Mouse (Mus musculus): ENCODE data around the gene Gyg.
"Not testable (repeated sequence)": the region's sequence is repeated elsewhere in the genome, so short reads cannot be mapped to it uniquely, and the experiment has no call there.

The Gyg gene

DNA sequence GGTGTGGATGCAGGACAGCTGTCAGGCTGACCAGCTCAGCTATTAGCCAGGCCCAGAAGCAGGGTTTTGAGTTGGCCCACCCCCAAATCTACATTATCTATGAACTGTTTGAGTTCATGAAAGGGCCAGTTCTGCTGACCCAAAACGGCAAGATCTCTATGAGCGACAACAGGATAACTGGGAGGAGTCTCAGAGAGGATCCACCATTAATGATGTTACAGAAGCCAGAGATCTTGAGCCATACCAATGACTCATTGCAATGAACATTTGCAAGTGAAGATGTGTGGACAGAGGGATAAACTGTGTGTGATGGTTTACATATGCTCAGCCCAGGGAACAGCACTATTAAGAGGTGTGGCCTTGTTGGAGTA lies 23.8 kb downstream of the Gyg start:
- DNase-seq (ENCODE audit: low spot score in 2 of 2) = no peak

- DNase-seq (ENCODE audit: low spot score in 2 of 2) = no peak
Measured at GRCm38 (mm10) chr3:20130456-20131349, 24.4 kb downstream of the Gyg start.

GRCm38 (mm10) chr3:20129491-20129890 lies 25.6 kb downstream of the Gyg start:
- no peak for DNase-seq (ENCODE audit: low spot score in 2 of 2)

GRCm38 (mm10) chr3:20127047-20127595 lies 28.0 kb downstream of the Gyg start:
- no peak for DNase-seq (ENCODE audit: low spot score in 2 of 2)

- no peak for DNase-seq (ENCODE audit: low spot score in 2 of 2)
Measured at GRCm38 (mm10) chr3:20125604-20126003, 29.5 kb downstream of the Gyg start.

GRCm38 (mm10) chr3:20121582-20121981 lies 33.5 kb downstream of the Gyg start:
- not testable (repeated sequence) for DNase-seq (ENCODE audit: low spot score in 2 of 2)

GRCm38 (mm10) chr3:20119686-20120244 lies 35.4 kb downstream of the Gyg start:
- no peak for DNase-seq (ENCODE audit: low spot score in 2 of 2)

- DNase-seq (ENCODE audit: low spot score in 2 of 2) = no peak
Measured at GRCm38 (mm10) chr3:20119044-20119591, 36.0 kb downstream of the Gyg start.

DNA sequence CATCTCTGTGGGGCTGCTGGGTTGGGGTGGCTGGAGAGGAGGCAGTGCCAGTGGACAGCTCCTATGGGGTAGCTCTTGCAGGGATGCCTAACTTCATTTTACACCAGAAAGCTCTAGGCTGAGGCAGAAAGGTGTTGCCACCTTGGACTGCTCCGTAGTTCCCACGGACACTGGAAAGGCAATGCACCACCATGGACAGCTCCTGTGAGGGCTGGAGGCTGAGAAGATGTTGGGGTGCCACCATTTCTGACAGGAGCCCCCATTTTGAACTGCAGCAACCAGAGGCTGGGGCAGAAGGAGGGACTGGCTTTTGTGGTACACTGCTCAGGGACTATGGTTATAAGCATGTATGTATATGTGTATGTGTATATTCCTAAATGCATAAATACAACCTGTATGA lies 43.2 kb downstream of the Gyg start:
- no peak for DNase-seq (ENCODE audit: low spot score in 2 of 2)

DNA sequence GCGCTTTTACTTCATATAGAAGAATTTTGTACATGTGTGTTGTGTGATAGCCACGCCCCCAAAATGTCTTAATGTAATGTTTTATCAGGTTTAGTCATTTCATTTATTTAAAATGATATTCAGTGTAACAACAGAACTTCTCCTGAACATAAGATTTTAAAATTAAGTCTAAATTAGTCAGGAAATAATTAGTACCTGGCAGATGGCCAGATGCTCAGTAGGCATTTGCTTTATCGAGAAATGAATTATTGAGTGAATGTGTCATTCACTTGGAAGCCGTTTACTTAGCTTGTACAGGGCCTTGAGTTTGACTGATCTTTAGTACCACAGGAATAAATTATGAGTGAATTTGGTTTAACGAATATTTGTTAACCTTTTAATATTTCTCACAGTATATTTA lies 46.2 kb downstream of the Gyg start:
- no peak for DNase-seq (ENCODE audit: low spot score in 2 of 2)

- DNase-seq (ENCODE audit: low spot score in 2 of 2) = no peak
Measured at GRCm38 (mm10) chr3:20104776-20105175, 50.3 kb downstream of the Gyg start.

- no peak for DNase-seq (ENCODE audit: low spot score in 2 of 2)
Measured at GRCm38 (mm10) chr3:20104318-20104717, 50.8 kb downstream of the Gyg start.

DNA sequence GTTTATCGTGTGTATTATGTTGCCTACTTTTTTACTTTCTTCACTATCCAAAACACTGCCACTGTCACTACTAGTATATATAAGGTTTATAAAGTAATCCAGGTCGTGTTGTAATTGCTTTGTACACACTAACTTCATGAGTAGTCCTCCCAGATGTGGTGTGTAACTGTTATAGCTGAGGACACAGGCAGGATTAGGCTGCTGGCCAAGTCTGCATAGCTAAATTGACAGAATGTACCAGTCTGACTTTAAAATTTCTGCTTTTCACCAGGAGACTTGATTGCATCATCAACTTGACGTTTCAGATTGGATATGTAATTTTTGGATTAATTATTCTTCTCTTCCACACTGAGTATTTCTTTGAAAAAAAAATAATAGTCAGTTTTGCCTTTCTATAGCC lies 51.3 kb downstream of the Gyg start:
- no peak for DNase-seq (ENCODE audit: low spot score in 2 of 2)

DNA sequence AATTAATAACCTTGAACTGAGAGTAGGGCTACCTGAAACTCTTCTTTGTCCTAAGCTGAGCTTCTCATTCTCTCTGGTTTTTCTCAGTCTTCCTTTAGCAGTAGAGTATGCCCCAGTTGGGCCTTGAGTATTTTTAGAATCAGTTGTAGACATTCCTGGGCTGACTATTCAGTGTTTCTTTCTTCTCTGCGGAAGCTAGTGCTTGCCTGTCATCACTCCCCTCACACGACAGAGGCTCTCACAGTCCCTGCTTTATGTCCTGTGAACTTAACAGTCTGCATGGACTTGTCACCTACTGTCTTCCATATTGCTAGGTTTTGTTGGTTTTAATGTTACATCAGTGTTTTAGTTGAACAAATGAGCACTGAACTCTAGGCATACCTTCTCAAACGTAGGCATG lies 73.0 kb downstream of the Gyg start:
- DNase-seq (ENCODE audit: low spot score in 2 of 2) = no peak

GRCm38 (mm10) chr3:20076145-20077053 lies 78.7 kb downstream of the Gyg start:
- DNase-seq (ENCODE audit: low spot score in 2 of 2) = no peak
